Mouse (Mus musculus) embryonic facial prominence, embryonic 13.5 days (tissue): ENCODE results near the gene Tcfl5. TPM values are rescaled to one million over a fixed set of nuclear protein-coding genes. Genes with fewer than 3 reads are reported as not detected.

Experiments used
- ATAC-seq: fragments of 200-750 bp; cut with Nextera tagmentation; 2 replicates; pipeline ENCODE4 v1.8.0; 2017; ENCODE audit warnings: low read depth; ENCODE audit not compliant: insufficient number of reproducible peaks, insufficient read depth, low FRiP score, low TSS enrichment
- H3K27ac ChIP-seq: fragments of 300-500 bp; sonication (generic); 2 replicates; pipeline ENCODE4 v1.5.1; 2015; ENCODE audit warnings: moderate library complexity, mild to moderate bottlenecking, inconsistent platforms
- H3K27me3 ChIP-seq: fragments of 300-500 bp; sonication (generic); 2 replicates; pipeline ENCODE4 v1.6.1; 2015; ENCODE audit warnings: mild to moderate bottlenecking, inconsistent platforms
- H3K36me3 ChIP-seq: fragments of 300-500 bp; sonication (generic); 2 replicates; pipeline ENCODE4 v1.6.1; 2015; ENCODE audit warnings: mild to moderate bottlenecking, inconsistent platforms
- H3K4me1 ChIP-seq: fragments of 300-500 bp; sonication (generic); 2 replicates; pipeline ENCODE4 v1.6.1; 2015; ENCODE audit warnings: inconsistent platforms
- H3K4me2 ChIP-seq: fragments of 300-500 bp; sonication (generic); 2 replicates; pipeline ENCODE4 v1.6.1; 2015; ENCODE audit warnings: moderate library complexity, mild to moderate bottlenecking, inconsistent platforms
- H3K4me3 ChIP-seq: fragments of 300-500 bp; sonication (generic); 2 replicates; pipeline ENCODE4 v1.5.1; 2015; ENCODE audit warnings: mild to moderate bottlenecking, inconsistent platforms
- H3K9ac ChIP-seq: fragments of 300-500 bp; sonication (generic); 2 replicates; pipeline ENCODE4 v1.6.1; 2015; ENCODE audit warnings: mild to moderate bottlenecking, inconsistent platforms
- H3K9me3 ChIP-seq: fragments of 300-500 bp; sonication (generic); 2 replicates; pipeline ENCODE4 v1.6.1; 2016; ENCODE audit warnings: inconsistent platforms
- WGBS: fragments of 180-500 bp; shearing (Covaris S2); methylation state at CpG from one replicate; pipeline ENCODE4 v1.1.7; 2015; ENCODE audit warnings: mixed read lengths; 5-methylcytosine and 5-hydroxymethylcytosine counted together
- polyA plus RNA-seq: library from polyadenylated mRNA; unstranded; fragments of >200 nt; fragmentation: Nextera tagmentation; extraction: Ambion mirVana; gene quantifications from 2 replicates; pipeline ENCODE4 v1.2.1, GENCODE M21; 2015

Gene Tcfl5
- polyA plus RNA-seq = 0.28 and 0.65 TPM in 2 replicates

DNA sequence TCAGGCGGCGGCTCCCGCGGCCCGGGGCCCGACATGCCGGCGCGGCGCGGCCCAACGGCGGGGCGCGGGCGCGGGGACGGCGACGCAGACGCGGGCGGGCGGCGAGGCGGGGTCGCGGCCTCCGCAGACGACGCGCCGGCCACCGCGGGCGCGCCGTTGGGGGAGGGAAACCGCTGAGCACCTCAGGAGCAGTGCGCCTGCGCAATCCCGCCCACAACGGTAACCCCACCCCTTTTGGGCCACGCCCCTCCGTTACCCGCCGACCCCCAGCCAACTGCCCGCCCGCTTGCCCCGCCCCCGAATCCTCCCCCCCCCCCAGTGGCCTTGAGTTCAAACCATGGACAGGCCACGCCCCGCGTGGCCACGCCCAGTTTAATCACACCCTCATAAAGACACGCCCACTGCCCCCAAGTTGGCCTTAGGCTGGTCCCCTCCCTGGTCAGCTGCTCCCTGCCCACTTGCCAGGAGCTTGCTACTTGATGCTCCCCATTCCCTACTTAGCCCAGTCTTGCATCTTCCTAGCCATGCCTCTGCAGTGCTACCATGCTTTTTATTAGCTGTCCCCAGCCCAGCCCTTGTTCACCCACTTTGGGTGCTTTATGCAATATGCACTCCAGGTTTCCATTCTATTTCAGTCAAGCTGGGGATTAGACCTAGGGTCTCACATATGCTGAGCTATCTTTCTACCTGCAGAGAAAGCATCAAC, at the start of gene Tcfl5:
Gene Tcfl5, minus strand, starts transcription at position 154 of the 706 bp plus-strand sequence.
- ATAC-seq = no peak
- Histone ChIP-seq H3K9ac (peak within 1 kb of the TSS; percentile 60), H3K4me3 (peak within 1 kb of the TSS; percentile 44), H3K4me2 (peak within 1 kb of the TSS; percentile 61), H3K9me3 (peaks cover 14% of the 10 kb centered on the region), H3K4me1 (no peaks in the 10 kb centered on the region), H3K36me3 (no peaks in the 10 kb centered on the region), H3K27ac (no peak within 1 kb of the TSS), H3K27me3 (peaks cover 61% of the 10 kb centered on the region)
- WGBS = 2% methylated on average over 43 of the region's 56 CpGs

DNA sequence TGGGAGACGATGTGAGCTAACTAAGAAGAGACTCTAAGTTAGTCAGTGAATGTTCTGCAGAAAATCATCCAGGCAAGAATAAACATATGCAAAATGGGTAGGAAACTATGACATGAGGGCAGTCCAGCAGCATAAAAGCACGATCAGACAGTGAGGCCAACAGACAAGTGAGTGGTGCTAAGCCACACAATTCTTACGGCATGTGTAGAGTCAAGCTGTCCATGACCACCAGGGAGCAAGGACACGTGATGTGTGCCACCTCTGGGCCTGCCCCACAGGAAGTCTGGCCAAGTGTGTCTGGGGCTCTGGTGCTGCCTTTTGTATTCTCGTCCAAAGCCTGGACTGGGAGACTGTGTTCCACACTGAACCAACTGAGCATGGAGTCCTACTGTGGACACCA, 47.3 kb upstream of the Tcfl5 start:
- Histone ChIP-seq H3K27me3 (no peaks in the 10 kb centered on the region), H3K4me2 (no peak overlapping the region), H3K9ac (no peak overlapping the region), H3K27ac (no peak overlapping the region), H3K36me3 (peaks cover 63% of the 10 kb centered on the region), H3K4me1 (peaks cover 12% of the 10 kb centered on the region), H3K4me3 (no peak overlapping the region), H3K9me3 (no peaks in the 10 kb centered on the region)
- 89% methylated on average over 5 of the region's 5 CpGs for WGBS
- no peak for ATAC-seq

DNA sequence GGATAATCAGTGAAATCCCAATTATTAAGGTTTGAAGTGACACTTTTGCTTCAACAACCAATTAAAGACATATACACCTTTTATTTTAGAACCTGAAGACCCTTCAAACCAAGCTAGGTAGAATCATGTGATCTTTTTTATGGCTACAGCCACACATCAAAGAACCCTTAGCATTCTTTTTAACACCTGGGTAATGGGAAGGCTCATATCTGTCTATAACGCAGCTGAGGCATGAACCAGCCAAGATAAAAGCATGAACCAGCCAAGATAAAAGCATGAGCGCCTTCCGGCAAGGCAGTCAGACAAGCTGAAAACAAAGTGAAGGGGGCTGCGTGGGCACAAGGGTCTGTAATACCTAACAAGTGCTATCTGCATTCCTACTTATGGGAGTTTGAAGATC, 41.5 kb upstream of the Tcfl5 start:
- no peak overlapping the region for H3K4me2 ChIP-seq
- H3K9ac ChIP-seq = no peak overlapping the region
- H3K4me3 ChIP-seq = no peak overlapping the region
- 94% methylated on average over 4 of the region's 4 CpGs for WGBS
- ATAC-seq = no peak
- peaks cover 95% of the 10 kb centered on the region for H3K36me3 ChIP-seq
- H3K27ac ChIP-seq = no peak overlapping the region
- H3K4me1 ChIP-seq = no peaks in the 10 kb centered on the region
- H3K27me3 ChIP-seq = no peaks in the 10 kb centered on the region
- H3K9me3 ChIP-seq = no peaks in the 10 kb centered on the region

DNA sequence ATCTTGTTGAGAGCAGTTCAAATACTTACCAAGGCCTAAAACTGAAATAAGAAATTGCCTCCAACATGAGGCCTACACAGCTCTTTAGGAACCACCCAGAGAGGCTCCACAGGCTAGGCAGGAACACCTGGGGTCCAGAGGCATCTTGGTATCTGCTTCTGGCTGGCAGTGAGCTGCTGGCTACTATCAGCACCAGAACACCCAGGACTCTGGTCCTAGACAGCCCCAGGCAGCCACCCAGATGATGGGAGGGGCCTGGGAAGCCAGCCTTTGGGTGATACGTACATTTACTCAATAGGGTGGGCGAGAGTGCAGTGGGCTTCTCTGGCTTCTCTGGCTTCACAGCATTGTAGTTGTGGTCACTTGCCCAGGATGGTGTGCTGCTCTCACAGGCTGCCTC, 41.0 kb upstream of the Tcfl5 start:
- no peak for ATAC-seq
- H3K4me1 ChIP-seq = no peaks in the 10 kb centered on the region
- no peak overlapping the region for H3K27ac ChIP-seq
- no peak overlapping the region for H3K4me3 ChIP-seq
- no peaks in the 10 kb centered on the region for H3K27me3 ChIP-seq
- H3K4me2 ChIP-seq = no peak overlapping the region
- no peak overlapping the region for H3K9ac ChIP-seq
- WGBS = 83% methylated on average over 2 of the region's 2 CpGs
- H3K9me3 ChIP-seq = no peaks in the 10 kb centered on the region
- H3K36me3 ChIP-seq = peaks cover 90% of the 10 kb centered on the region

DNA sequence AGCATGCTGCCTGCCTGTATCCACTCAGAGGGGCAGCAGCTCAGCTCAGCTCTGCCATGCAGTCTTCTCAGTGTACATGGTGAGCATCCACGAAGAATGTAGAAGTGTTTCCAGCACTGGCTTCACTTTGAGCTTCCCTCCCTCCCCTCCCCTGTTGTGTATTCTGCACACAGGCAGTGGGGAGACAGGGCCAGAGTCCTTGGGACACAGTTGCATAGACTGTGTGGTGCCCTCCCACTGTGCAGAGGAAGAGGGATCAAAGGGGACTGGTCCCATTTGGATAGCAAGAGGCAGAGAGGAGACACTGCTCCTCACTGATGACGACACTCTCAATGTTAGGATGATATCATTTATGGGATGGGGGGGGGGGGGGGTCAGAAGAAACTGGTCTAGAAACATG, 38.7 kb upstream of the Tcfl5 start:
- peaks cover 67% of the 10 kb centered on the region for H3K36me3 ChIP-seq

DNA sequence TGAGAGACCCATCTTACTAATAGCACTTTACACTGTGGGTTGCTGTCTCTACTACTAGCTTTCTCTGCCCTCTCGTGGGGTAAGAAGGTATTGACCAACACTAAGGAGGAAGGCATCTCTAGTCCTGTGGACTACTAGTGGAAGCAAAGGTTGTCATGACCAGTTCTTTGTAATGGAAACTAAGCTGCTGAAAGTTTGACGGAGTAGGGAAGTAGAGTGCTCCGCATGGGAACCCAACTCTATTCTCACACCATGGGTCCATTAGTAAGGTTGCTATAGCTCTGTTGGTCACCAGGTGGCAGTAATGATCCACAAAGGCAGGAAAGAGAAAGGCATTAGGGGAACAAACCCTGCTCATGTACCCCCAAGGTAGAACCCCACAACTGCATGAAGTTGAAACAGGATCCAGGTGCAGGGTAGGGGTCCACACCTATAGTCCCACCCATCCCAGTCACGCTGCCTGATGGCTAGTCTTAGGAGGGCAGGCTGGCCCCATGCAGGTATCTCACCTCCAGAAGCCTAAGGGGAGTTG, 36.2 kb upstream of the Tcfl5 start:
- H3K4me2 ChIP-seq = no peak overlapping the region
- H3K9ac ChIP-seq = no peak overlapping the region
- 25% methylated on average over 4 of the region's 4 CpGs for WGBS
- peaks cover 57% of the 10 kb centered on the region for H3K36me3 ChIP-seq
- no peaks in the 10 kb centered on the region for H3K4me1 ChIP-seq
- peak; percentile 35; the same call in 1 of the 2 replicates for ATAC-seq
- H3K4me3 ChIP-seq = no peak overlapping the region
- no peaks in the 10 kb centered on the region for H3K27me3 ChIP-seq
- H3K27ac ChIP-seq = no peak overlapping the region
- no peaks in the 10 kb centered on the region for H3K9me3 ChIP-seq

More for the DNA sequence above, 38.7 kb upstream of the Tcfl5 start:
- Histone ChIP-seq H3K27ac (no peak overlapping the region), H3K9me3 (no peaks in the 10 kb centered on the region), H3K27me3 (no peaks in the 10 kb centered on the region), H3K4me1 (no peaks in the 10 kb centered on the region), H3K4me2 (no peak overlapping the region), H3K4me3 (no peak overlapping the region), H3K9ac (no peak overlapping the region)
- ATAC-seq = no peak
- WGBS = 81% methylated on average over 2 of the region's 2 CpGs

DNA sequence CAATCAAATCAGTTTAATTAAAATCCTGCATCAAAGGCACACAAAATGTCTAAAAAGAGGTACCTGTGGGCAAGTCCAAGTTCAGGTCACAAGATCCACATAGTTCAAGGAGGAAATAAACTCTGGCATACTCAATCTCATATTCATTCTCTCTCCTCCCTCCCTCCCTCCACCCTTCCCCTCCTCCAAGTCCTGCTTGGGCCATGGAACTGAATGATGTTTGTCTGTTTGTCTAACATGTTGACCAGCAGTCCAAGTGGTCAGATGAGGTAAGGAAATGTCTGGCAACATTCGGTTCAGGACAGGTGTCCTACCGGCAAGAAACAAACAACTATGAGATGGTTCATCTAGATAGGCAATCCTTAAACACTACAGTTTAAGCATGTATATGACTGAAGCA, 34.2 kb upstream of the Tcfl5 start:
- Histone ChIP-seq H3K9ac (no peak overlapping the region), H3K27ac (no peak overlapping the region), H3K36me3 (peaks cover 57% of the 10 kb centered on the region), H3K4me3 (no peak overlapping the region), H3K4me1 (no peaks in the 10 kb centered on the region), H3K4me2 (no peak overlapping the region), H3K9me3 (no peaks in the 10 kb centered on the region), H3K27me3 (no peaks in the 10 kb centered on the region)
- WGBS = 95% methylated on average over 2 of the region's 2 CpGs
- ATAC-seq = no peak

DNA sequence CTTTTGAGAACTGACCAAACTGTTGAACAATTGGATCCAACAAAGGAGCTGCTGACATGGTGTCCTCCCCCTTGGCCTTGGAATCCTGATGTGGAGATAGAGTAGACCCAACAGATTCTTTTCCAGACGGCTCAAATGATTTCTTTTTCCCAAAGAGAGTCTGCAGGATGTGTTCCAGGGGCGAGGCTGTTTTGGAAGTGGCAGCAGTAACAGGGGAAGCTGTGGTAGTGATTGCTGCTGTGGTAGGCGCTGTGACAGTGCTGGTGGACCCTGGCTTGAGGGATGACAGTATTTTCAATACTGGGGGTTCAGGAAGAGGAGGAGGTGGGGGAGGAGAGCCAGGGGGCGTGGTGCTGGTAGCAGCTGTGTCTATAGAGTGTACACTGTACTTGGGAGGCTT, 19.5 kb upstream of the Tcfl5 start:
- no peak overlapping the region for H3K9ac ChIP-seq
- 92% methylated on average over 4 of the region's 4 CpGs for whole genome bisulfite sequencing
- H3K27me3 ChIP-seq = no peaks in the 10 kb centered on the region; the same call in 1 of the 2 replicates
- H3K27ac ChIP-seq = no peak overlapping the region
- no peak overlapping the region for H3K4me2 ChIP-seq
- H3K4me1 ChIP-seq = peaks cover 11% of the 10 kb centered on the region
- peaks cover 52% of the 10 kb centered on the region for H3K36me3 ChIP-seq
- H3K9me3 ChIP-seq = no peaks in the 10 kb centered on the region
- no peak for ATAC-seq
- H3K4me3 ChIP-seq = no peak overlapping the region

DNA sequence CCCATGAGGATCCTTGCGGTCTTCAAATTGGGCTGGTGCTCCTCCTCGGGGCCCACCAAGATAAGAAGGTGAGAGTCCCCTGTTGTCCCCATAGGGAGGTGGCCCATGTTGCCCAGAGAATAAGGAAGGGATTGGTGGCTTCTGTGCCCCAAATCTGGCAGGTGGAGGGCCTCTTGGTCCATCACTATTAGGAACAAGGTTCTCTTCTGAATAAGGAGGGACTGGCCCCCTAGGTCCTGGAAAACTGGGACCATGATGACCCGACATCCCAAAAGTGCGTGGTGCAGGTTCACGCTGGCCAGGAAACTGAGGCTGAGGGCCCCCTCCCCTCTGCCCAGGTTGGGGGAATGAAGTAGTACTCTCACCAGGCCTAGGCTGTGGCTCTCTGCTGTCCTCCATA, 18.0 kb upstream of the Tcfl5 start:
- Histone ChIP-seq H3K4me3 (no peak overlapping the region), H3K9ac (0 out of 2 replicates have a peak overlapping the region, but pooled peaks have one; percentile 64), H3K36me3 (peaks cover 37% of the 10 kb centered on the region), H3K9me3 (no peaks in the 10 kb centered on the region), H3K4me1 (peaks cover 11% of the 10 kb centered on the region), H3K4me2 (no peak overlapping the region), H3K27ac (no peak overlapping the region), H3K27me3 (no peaks in the 10 kb centered on the region; the same call in 1 of the 2 replicates)
- WGBS = 95% methylated on average over 5 of the region's 5 CpGs
- ATAC-seq = no peak

DNA sequence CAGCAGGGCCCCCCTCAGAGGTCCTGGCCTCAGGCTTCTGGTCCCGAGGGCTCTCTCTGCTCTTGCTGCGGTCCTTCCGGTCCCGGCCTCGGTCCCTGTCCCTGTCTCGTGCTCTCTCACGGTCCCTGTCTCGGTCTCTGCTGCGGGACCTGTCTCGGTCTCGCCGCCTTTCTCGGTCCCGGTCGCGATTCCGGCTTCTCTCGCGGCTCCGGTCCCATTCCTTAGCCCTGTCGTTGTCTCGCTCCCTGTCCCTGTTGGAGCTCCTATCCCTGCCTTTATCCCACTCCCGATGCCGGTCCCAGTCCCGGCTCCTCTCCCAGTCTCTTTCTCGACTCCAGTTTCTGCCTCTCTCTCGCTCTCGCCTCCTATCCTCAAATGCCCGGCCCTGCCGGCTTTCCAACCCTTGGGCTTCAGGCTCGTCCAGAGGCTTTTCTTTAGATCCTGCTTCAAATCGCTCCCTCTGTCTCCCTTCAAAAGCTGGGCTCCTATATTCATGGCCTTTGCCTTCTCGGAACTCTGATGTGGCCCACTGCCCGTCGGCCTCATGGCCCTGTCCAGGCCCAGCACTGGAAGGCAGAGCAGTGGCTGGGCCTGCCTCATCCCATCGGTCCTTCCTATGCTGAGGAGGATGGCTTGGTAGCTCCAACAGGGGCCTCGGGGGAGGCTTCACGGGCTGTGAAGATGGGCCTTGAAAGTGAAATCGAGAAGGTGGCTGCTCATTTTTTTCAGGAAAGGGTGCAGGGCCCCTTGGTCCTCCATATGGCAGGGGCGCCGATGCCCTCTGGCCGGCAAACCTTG, 17.0 kb upstream of the Tcfl5 start:
- H3K27me3 ChIP-seq = no peaks in the 10 kb centered on the region; the same call in 1 of the 2 replicates
- WGBS = 31% methylated on average over 42 of the region's 42 CpGs
- H3K27ac ChIP-seq = no peak overlapping the region
- peaks cover 27% of the 10 kb centered on the region for H3K36me3 ChIP-seq
- peak overlapping the region; percentile 64 for H3K9ac ChIP-seq
- H3K9me3 ChIP-seq = no peaks in the 10 kb centered on the region
- peaks cover 11% of the 10 kb centered on the region for H3K4me1 ChIP-seq
- ATAC-seq = no peak
- H3K4me2 ChIP-seq = peak overlapping the region; percentile 53
- peak overlapping the region; percentile 25 for H3K4me3 ChIP-seq

DNA sequence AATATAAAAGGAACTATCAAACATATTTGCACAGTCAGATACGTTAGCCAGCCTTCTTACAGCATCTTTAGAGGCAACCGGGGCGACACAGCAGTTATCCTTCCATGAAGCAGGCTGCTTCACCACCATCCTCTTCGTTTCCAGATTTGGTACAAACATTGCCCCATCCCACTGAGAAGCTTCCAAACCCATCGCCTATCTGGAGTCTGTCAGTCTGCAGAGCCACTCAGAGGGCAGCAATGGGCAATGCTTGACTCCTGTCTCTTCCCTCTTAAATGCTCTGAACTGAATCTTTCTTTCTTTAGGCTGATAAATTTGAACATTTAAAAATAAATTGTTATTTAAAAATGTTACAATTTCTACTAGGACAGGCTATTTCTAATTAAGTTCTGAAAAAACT, 15.9 kb upstream of the Tcfl5 start:
- WGBS = 92% methylated on average over 5 of the region's 5 CpGs
- Histone ChIP-seq H3K36me3 (peaks cover 23% of the 10 kb centered on the region), H3K4me3 (no peak overlapping the region), H3K27ac (no peak overlapping the region), H3K4me1 (peaks cover 11% of the 10 kb centered on the region), H3K9ac (no peak overlapping the region), H3K9me3 (no peaks in the 10 kb centered on the region), H3K4me2 (no peak overlapping the region), H3K27me3 (no peaks in the 10 kb centered on the region; the same call in 1 of the 2 replicates)
- ATAC-seq = no peak
